Mouse (Mus musculus) frontal cortex, postnatal 36 days (tissue): Measurements from ENCODE around the gene Nfat5.

Source experiments
- DNase-seq, 2 experiments: peaks; one replicate each; pipeline ENCODE4 v3.0.0; 2022; ENCODE audit warnings: low spot score in 2 of 2

Nfat5 gene

DNA sequence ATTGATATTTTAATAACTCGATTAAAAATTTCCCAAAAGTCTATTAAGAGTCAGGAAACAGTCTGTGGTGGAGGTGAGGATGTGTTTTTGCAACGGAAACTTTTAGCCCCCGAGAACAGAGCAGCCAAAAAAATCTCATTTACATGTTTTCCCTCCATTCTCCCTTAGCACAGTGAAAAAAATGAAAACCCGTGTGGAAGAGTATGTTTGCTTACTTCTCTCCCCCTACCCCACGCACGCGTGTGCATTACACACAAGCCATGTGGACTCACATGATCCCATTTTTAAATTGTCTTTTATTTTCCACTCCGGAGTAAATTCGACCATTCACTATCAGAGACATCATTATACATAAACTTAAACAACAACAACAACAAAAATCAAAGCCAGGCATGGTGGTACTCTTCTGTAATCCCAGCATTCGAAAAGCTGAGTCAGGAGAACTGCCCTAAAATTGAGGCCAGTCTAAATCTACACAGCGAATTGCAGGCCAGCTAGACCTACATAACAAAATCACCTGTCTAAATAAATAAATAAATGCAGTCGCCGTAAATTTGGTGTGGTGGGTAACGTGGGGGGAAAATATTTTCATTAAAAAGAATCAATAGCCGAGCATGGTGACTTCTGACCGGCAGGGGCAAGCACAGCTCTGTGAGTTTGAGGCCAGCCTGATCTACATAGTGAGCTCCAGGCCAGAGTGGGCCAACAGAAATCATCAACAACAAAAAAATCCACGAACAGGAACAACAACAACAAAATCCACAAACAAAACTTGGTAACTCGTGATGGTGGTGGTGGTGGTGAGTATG, 947 bp upstream of the Nfat5 start:
- no peak for DNase-seq

- DNase-seq, result peak; percentile 17 to 30
These were observed 665 bp downstream of the Nfat5 start for GRCm38 (mm10) chr8:107293641-107294628.

- DNase-seq, result no peak
These were observed 2.2 kb downstream of the Nfat5 start for GRCm38 (mm10) chr8:107295450-107295849.

- no peak for DNase-seq
These were observed 18.6 kb downstream of the Nfat5 start for GRCm38 (mm10) chr8:107311876-107312275.

DNA sequence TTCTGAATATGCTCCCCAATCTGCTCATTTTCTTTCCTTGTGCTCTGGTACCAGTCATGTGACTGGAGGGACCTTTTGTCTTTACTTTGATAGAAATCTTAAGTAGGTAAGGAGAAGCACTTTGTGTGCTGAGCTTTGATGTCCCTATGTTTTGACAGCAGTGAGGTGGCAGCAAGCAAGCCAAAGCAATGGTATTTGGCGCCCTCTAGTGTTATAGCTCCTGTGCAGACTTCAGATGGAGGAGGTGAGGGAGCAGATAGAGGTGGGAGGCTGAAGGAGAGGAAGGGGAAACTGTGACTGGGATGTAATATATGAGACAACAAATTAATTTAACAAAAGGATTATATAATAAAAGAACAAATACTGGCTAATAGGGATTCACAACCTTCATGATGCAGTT, 30.9 kb downstream of the Nfat5 start:
- DNase-seq, result peak; percentile 78 to 81

GRCm38 (mm10) chr8:107329595-107329994, 36.3 kb downstream of the Nfat5 start:
- DNase-seq, result no peak

- no peak for DNase-seq
These were observed 43.2 kb downstream of the Nfat5 start for GRCm38 (mm10) chr8:107336480-107336879.

DNA sequence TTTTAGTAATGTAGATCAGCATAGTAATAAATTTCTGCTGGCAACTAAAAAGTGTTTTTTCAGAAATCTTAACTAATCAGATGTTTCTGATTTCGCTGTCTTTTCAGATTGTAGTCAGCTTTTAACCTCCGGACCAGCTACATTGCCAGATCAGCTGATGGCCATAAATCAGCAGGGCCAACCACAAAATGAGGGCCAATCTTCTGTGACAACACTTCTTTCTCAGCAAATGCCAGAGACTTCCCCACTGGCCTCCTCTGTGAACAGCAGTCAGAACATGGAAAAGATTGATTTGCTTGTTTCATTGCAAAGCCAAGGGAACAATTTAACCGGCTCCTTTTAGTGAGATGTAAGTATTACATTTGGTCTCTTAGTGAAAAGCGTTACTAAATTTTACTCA, 77.0 kb downstream of the Nfat5 start:
- no peak for DNase-seq

DNA sequence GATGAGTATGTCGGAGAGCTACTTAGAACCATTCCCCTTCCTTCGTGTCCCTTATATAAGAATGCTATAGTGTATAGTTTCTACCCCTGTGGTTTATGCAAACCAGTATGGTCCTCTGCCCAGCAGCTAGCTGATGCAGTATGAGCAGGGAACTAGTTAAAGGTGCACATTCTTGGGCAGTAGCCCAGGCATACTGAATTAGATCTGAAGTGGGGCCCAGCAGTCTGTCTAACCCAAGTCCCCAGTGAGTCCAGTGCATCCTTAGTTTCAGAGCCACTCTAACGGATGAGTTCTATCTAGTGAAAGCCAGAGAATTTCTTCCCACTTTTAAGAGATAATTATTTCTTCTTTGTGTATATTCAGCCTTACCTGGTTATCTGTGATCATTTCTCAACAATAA, 84.1 kb downstream of the Nfat5 start:
- no peak for DNase-seq

GRCm38 (mm10) chr8:107380734-107381133, 87.5 kb downstream of the Nfat5 start:
- DNase-seq, result no peak

- DNase-seq, result no peak
These were observed 88.4 kb downstream of the Nfat5 start for GRCm38 (mm10) chr8:107381666-107382065.

GRCm38 (mm10) chr8:107382898-107383297, 89.6 kb downstream of the Nfat5 start:
- DNase-seq, result no peak

GRCm38 (mm10) chr8:107384651-107385050, 91.4 kb downstream of the Nfat5 start:
- no peak for DNase-seq

DNA sequence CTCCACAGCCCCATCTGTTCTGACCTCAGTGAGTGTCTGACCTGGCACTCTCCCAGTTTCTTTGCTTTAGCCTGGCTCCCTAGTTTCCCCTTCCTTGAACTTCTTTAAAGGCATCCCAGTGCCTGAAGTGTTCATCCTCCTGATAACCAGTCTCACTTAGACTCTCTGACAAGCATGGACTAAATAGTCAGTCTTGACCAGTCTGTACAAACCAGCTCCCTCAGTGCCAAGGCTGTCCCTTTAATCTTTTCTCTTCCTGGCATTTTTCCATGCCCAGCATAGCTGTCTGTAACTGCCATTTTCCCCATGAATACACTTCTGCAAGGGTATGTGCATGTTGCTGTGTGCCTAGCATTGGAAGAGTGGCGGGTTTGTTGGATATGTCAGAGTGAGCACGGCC, 91.8 kb downstream of the Nfat5 start:
- no peak for DNase-seq

- no peak for DNase-seq
These were observed 92.9 kb downstream of the Nfat5 start for GRCm38 (mm10) chr8:107386171-107386570.

DNA sequence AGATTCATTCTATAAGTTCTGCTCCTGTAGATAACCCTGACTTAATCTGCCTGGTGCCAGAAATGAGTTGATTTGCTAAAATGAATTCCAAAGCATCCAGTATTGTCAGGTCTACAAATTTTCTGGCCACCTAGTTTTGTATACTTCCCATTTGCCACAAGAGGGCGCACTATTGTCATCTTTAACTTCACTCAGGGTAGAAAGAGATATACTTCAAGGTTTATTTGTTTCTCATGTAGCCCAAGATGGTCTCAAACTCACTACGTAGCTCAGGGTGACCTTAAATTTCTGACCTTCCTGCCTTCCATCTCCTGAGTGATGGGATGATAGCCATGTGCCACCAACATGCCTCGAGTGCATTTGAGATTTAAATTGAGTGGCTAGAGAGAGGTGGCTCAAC, 93.4 kb downstream of the Nfat5 start:
- no peak for DNase-seq

DNA sequence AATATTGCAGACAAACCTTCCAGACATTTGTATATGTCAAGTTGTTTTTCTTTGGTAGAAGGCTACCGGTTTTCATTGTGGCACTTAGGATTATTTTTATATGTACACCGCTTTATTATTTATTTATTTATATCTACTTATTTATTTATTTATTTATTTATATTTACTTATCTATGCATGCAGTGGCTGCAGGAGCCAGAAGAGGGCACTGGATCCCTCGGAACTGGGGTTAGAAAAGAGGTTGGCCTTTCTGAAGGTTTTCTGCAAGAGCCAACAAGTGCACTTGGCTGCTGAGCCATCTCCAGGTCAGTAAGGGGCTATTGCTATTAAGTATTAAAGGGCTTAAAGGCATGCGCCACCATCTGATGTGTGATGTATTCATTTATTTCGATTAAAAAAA, 94.6 kb downstream of the Nfat5 start:
- DNase-seq, result peak in 1 of 2 experiments; percentile 29

DNA sequence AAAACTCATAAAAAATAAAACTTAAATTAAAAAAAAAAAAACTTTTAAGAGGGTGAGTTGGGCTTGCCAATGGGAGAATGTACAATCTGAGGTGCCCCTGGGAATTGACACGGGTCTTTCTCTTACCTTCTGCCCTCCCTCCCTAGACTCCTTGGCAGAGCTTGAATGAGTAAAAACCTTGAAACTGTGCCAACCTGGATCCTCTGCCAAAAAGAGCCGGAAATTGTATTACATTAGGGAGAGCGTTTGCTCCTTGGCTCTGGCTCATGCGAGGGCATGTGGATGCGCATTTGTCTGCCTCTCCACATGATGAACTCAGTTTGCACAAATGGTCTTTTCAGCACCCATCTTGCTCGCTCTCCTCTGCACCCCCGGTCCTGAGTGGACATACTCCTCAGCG, 96.3 kb downstream of the Nfat5 start:
- DNase-seq, result peak in 1 of 2 experiments; percentile 39

- DNase-seq, result no peak
These were observed 97.3 kb downstream of the Nfat5 start for GRCm38 (mm10) chr8:107390476-107391135.

- no peak for DNase-seq
These were observed 97.9 kb downstream of the Nfat5 start for GRCm38 (mm10) chr8:107391136-107391516.

- no peak for DNase-seq
These were observed 102.1 kb downstream of the Nfat5 start for GRCm38 (mm10) chr8:107395397-107395796.

GRCm38 (mm10) chr8:107396106-107396670, 102.9 kb downstream of the Nfat5 start:
- no peak for DNase-seq
